Mouse (Mus musculus) embryonic facial prominence, embryonic 13.5 days (tissue): Measurements from ENCODE around the gene Trim28. TPM values are rescaled to one million over a fixed set of nuclear protein-coding genes. Genes with fewer than 3 reads are reported as not detected.

Source experiments
- ATAC-seq: fragments of 200-750 bp; cut with Nextera tagmentation; 2 replicates; pipeline ENCODE4 v1.8.0; 2017; ENCODE audit warnings: low read depth; ENCODE audit not compliant: insufficient number of reproducible peaks, insufficient read depth, low FRiP score, low TSS enrichment
- H3K27ac ChIP-seq: fragments of 300-500 bp; sonication (generic); 2 replicates; pipeline ENCODE4 v1.5.1; 2015; ENCODE audit warnings: moderate library complexity, mild to moderate bottlenecking, inconsistent platforms
- H3K27me3 ChIP-seq: fragments of 300-500 bp; sonication (generic); 2 replicates; pipeline ENCODE4 v1.6.1; 2015; ENCODE audit warnings: mild to moderate bottlenecking, inconsistent platforms
- H3K36me3 ChIP-seq: fragments of 300-500 bp; sonication (generic); 2 replicates; pipeline ENCODE4 v1.6.1; 2015; ENCODE audit warnings: mild to moderate bottlenecking, inconsistent platforms
- H3K4me1 ChIP-seq: fragments of 300-500 bp; sonication (generic); 2 replicates; pipeline ENCODE4 v1.6.1; 2015; ENCODE audit warnings: inconsistent platforms
- H3K4me2 ChIP-seq: fragments of 300-500 bp; sonication (generic); 2 replicates; pipeline ENCODE4 v1.6.1; 2015; ENCODE audit warnings: moderate library complexity, mild to moderate bottlenecking, inconsistent platforms
- H3K4me3 ChIP-seq: fragments of 300-500 bp; sonication (generic); 2 replicates; pipeline ENCODE4 v1.5.1; 2015; ENCODE audit warnings: mild to moderate bottlenecking, inconsistent platforms
- H3K9ac ChIP-seq: fragments of 300-500 bp; sonication (generic); 2 replicates; pipeline ENCODE4 v1.6.1; 2015; ENCODE audit warnings: mild to moderate bottlenecking, inconsistent platforms
- H3K9me3 ChIP-seq: fragments of 300-500 bp; sonication (generic); 2 replicates; pipeline ENCODE4 v1.6.1; 2016; ENCODE audit warnings: inconsistent platforms
- WGBS: fragments of 180-500 bp; shearing (Covaris S2); methylation state at CpG from one replicate; pipeline ENCODE4 v1.1.7; 2015; ENCODE audit warnings: mixed read lengths; 5-methylcytosine and 5-hydroxymethylcytosine counted together
- polyA plus RNA-seq: library from polyadenylated mRNA; unstranded; fragments of >200 nt; fragmentation: Nextera tagmentation; extraction: Ambion mirVana; gene quantifications from 2 replicates; pipeline ENCODE4 v1.2.1, GENCODE M21; 2015

Trim28 gene
- polyA plus RNA-seq, 1 experiment from 2014 or later: 337 TPM

- Histone ChIP-seq H3K9ac (0 out of 2 replicates have a peak overlapping the region, but pooled peaks have one; percentile 76), H3K4me1 (peaks cover 14% of the 10 kb centered on the region)
Observed at GRCm38 (mm10) chr7:12978931-12979722, 19.8 kb upstream of the Trim28 start.

GRCm38 (mm10) chr7:12979776-12980175 lies 19.1 kb upstream of the Trim28 start:
- Histone ChIP-seq H3K36me3 (peaks cover 11% of the 10 kb centered on the region), H3K27ac (no peak overlapping the region), H3K9me3 (no peaks in the 10 kb centered on the region), H3K4me2 (no peak overlapping the region), H3K27me3 (no peaks in the 10 kb centered on the region), H3K9ac (no peak overlapping the region), H3K4me3 (no peak overlapping the region), H3K4me1 (peaks cover 14% of the 10 kb centered on the region)
- WGBS: 69% methylated on average over 6 of the region's 6 CpGs
- ATAC-seq: no peak

More at GRCm38 (mm10) chr7:12978931-12979722, 19.8 kb upstream of the Trim28 start:
- 84% methylated on average over 18 of the region's 18 CpGs for WGBS
- Histone ChIP-seq H3K4me3 (peak overlapping the region; percentile 63; the same call in 1 of the 2 replicates), H3K27ac (peak overlapping the region; percentile 94; the same call in 1 of the 2 replicates), H3K36me3 (peaks cover 11% of the 10 kb centered on the region), H3K27me3 (no peaks in the 10 kb centered on the region), H3K9me3 (no peaks in the 10 kb centered on the region), H3K4me2 (peak overlapping the region; percentile 78)
- ATAC-seq: no peak

GRCm38 (mm10) chr7:12980291-12980690 lies 18.6 kb upstream of the Trim28 start:
- H3K27me3 ChIP-seq: no peaks in the 10 kb centered on the region
- H3K36me3 ChIP-seq: peaks cover 11% of the 10 kb centered on the region
- no peak overlapping the region for H3K4me2 ChIP-seq
- no peak overlapping the region for H3K9ac ChIP-seq
- WGBS: 91% methylated on average over 7 of the region's 7 CpGs
- H3K4me3 ChIP-seq: no peak overlapping the region
- no peak for ATAC-seq
- peaks cover 14% of the 10 kb centered on the region for H3K4me1 ChIP-seq
- no peaks in the 10 kb centered on the region for H3K9me3 ChIP-seq
- H3K27ac ChIP-seq: no peak overlapping the region

- Histone ChIP-seq H3K27ac (no peak overlapping the region), H3K36me3 (peaks cover 11% of the 10 kb centered on the region), H3K4me1 (no peaks in the 10 kb centered on the region), H3K9me3 (no peaks in the 10 kb centered on the region), H3K27me3 (no peaks in the 10 kb centered on the region), H3K4me2 (no peak overlapping the region), H3K9ac (no peak overlapping the region), H3K4me3 (no peak overlapping the region)
- no peak for ATAC-seq
- WGBS: 81% methylated on average over 1 of the region's 1 CpGs
Observed at GRCm38 (mm10) chr7:12985724-12986123, 13.2 kb upstream of the Trim28 start.

DNA sequence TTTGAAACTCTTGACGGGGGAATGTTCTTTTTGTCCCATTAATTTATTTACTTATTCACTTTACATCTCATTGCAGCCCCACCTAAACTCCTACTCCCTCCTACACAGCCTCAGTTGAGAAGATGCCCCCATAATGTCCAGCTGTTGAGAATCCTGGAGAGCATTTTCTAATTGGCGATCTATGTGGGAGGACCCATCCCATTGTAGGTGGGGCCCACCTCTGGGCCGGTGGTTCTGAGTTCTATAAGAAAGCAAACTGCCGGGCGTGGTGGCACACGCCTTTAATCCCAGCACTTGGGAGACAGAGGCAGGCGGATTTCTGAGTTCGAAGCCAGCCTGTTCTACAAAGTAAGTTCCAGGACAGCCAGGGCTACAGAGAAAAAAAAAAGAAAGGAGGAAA lies 12.0 kb upstream of the Trim28 start:
- ATAC-seq: no peak
- Histone ChIP-seq H3K9ac (no peak overlapping the region), H3K27me3 (no peaks in the 10 kb centered on the region), H3K27ac (no peak overlapping the region), H3K4me3 (no peak overlapping the region), H3K36me3 (peaks cover 6% of the 10 kb centered on the region), H3K9me3 (no peaks in the 10 kb centered on the region), H3K4me1 (no peaks in the 10 kb centered on the region), H3K4me2 (no peak overlapping the region)
- 89% methylated on average over 8 of the region's 8 CpGs for WGBS

DNA sequence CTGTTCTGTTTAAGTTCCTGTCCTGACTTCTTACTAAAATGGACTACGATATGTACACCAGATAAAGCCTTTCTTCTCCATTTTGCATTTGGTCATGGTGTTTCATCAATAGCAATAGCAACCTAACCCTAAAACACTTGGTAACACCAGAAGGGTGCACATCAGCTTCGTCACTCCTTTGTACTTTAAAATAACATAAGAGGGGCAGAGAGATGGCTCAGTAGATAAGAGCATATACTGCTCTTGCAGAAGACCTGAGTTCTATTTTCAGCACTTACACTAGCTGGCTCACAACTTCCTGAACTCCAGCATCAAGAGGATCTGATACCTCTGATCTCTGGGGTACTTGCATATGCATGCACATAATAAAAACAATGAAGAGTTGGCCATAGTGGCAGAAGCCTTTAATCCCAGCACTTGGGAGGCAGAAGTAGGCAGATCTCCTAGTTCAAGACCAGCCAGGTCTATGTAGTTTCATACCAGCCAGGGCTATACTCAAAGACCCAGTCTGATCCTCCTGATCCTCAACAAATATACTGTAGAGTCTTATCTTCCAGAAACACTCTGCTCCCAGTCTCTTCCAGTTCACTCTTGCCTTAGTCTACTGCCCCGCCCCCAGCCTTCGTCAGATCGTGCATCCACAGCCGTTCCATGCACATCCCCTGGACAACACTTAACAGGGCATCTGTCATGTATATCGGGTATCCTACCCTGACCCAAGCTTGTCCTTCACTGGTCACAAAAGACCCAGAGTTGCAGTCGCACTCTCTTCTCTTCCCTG lies 11.3 kb upstream of the Trim28 start:
- H3K4me2 ChIP-seq: no peak overlapping the region
- no peaks in the 10 kb centered on the region for H3K9me3 ChIP-seq
- H3K9ac ChIP-seq: no peak overlapping the region
- no peaks in the 10 kb centered on the region for H3K4me1 ChIP-seq
- H3K27ac ChIP-seq: no peak overlapping the region
- ATAC-seq: no peak
- H3K36me3 ChIP-seq: no peaks in the 10 kb centered on the region; the same call in 1 of the 2 replicates
- 82% methylated on average over 8 of the region's 8 CpGs for WGBS
- H3K4me3 ChIP-seq: no peak overlapping the region
- H3K27me3 ChIP-seq: no peaks in the 10 kb centered on the region

DNA sequence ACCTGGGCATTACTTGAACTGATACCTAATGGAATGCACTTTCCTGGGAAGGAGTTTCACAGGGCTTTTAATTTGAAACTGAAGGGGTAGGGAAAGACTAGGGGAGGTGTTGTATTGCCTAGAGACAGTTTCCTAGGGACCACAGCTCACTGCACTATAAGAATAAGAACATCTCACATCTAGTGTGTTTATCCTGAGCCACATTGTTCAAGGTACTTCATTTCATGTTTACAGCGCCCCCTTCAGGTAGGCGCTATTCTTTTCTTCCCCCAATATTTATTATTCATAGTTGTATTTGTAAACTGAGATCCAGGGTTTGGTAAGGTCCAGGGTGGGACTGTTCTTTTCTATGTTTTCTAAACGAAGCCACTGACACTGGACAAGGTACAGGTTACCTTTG lies 6.7 kb upstream of the Trim28 start:
- Histone ChIP-seq H3K4me3 (no peak overlapping the region), H3K36me3 (no peaks in the 10 kb centered on the region), H3K27ac (no peak overlapping the region), H3K4me1 (no peaks in the 10 kb centered on the region), H3K9me3 (no peaks in the 10 kb centered on the region), H3K9ac (no peak overlapping the region), H3K27me3 (no peaks in the 10 kb centered on the region), H3K4me2 (no peak overlapping the region)
- ATAC-seq: no peak
- WGBS: 4% methylated on average over 3 of the region's 3 CpGs

DNA sequence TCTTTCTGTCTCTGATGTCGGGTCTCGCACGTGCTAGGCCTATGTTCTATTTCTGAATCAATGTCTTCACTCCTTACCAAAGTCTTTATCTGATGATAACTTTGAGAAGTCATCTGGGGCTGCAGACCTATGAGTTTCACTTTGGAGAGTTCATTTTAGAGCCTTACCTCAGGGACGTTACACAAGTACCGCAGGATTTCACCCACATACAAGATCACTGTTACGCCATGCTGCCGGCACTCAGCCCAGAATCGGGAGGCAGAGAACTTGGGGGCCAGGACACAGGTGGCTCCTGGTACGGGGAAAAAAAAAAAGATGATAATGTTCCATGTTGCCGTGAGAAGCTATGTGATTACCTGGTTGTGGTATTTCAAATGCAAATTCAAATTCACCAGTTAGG lies 5.8 kb upstream of the Trim28 start:
- H3K9me3 ChIP-seq: no peaks in the 10 kb centered on the region
- no peak overlapping the region for H3K4me3 ChIP-seq
- WGBS: 87% methylated on average over 10 of the region's 10 CpGs
- H3K27ac ChIP-seq: no peak overlapping the region
- H3K4me2 ChIP-seq: no peak overlapping the region
- H3K4me1 ChIP-seq: no peaks in the 10 kb centered on the region
- ATAC-seq: no peak
- no peaks in the 10 kb centered on the region for H3K27me3 ChIP-seq
- H3K36me3 ChIP-seq: no peaks in the 10 kb centered on the region
- H3K9ac ChIP-seq: no peak overlapping the region

GRCm38 (mm10) chr7:12995862-12996261 lies 3.1 kb upstream of the Trim28 start:
- Histone ChIP-seq H3K27me3 (no peaks in the 10 kb centered on the region), H3K4me2 (no peak overlapping the region), H3K27ac (no peak overlapping the region), H3K4me3 (no peak overlapping the region), H3K9me3 (no peaks in the 10 kb centered on the region), H3K4me1 (no peaks in the 10 kb centered on the region), H3K9ac (no peak overlapping the region), H3K36me3 (no peaks in the 10 kb centered on the region)
- ATAC-seq: no peak

DNA sequence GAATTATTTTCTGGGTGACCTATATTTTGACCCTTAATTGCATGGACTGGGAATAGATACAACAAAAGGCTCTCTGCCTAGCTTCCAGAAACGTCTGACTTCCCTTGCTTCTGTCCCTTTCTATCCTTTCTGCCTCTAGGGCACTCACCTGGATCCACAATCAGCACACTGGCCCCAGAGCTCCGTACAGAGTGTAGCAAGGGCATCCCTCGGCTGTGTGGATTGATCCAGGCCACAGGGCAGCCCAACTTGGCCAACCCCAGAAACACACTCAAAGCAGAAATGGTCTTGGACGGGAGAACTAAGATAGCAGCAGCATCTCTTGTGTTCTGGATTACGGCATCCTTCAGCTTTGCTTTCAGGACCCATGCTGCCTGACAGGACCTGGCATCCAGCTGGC lies 1.7 kb upstream of the Trim28 start:
- 70% methylated on average over 5 of the region's 5 CpGs for WGBS
- no peak for ATAC-seq
- H3K27ac ChIP-seq: no peak overlapping the region
- H3K4me1 ChIP-seq: no peaks in the 10 kb centered on the region
- no peak overlapping the region for H3K4me2 ChIP-seq
- no peak overlapping the region for H3K4me3 ChIP-seq
- H3K9ac ChIP-seq: no peak overlapping the region
- H3K27me3 ChIP-seq: no peaks in the 10 kb centered on the region
- no peaks in the 10 kb centered on the region for H3K9me3 ChIP-seq
- no peaks in the 10 kb centered on the region for H3K36me3 ChIP-seq

GRCm38 (mm10) chr7:12998053-12998452 lies 861 bp upstream of the Trim28 start, which contains the start of gene Slc27a5:
TSS of gene Slc27a5 (minus strand) at chr7:12998192.
- Histone ChIP-seq H3K4me3 (no peak within 1 kb of the TSS), H3K27ac (no peak within 1 kb of the TSS), H3K36me3 (no peaks in the 10 kb centered on the region), H3K4me2 (no peak within 1 kb of the TSS), H3K27me3 (no peaks in the 10 kb centered on the region), H3K9me3 (no peaks in the 10 kb centered on the region), H3K9ac (no peak within 1 kb of the TSS), H3K4me1 (no peaks in the 10 kb centered on the region)
- WGBS: 74% methylated on average over 5 of the region's 5 CpGs
- ATAC-seq: no peak

GRCm38 (mm10) chr7:13001584-13001983 lies 2.7 kb downstream of the Trim28 start:
- Histone ChIP-seq H3K9me3 (no peaks in the 10 kb centered on the region), H3K4me2 (no peak overlapping the region), H3K9ac (no peak overlapping the region), H3K27me3 (no peaks in the 10 kb centered on the region), H3K27ac (no peak overlapping the region), H3K4me1 (no peaks in the 10 kb centered on the region), H3K4me3 (no peak overlapping the region), H3K36me3 (peaks cover 30% of the 10 kb centered on the region)
- no peak for ATAC-seq
- WGBS: 62% methylated on average over 1 of the region's 1 CpGs
